Mouse (Mus musculus): ENCODE results near the gene Atp1b1.

Atp1b1 gene

DNA sequence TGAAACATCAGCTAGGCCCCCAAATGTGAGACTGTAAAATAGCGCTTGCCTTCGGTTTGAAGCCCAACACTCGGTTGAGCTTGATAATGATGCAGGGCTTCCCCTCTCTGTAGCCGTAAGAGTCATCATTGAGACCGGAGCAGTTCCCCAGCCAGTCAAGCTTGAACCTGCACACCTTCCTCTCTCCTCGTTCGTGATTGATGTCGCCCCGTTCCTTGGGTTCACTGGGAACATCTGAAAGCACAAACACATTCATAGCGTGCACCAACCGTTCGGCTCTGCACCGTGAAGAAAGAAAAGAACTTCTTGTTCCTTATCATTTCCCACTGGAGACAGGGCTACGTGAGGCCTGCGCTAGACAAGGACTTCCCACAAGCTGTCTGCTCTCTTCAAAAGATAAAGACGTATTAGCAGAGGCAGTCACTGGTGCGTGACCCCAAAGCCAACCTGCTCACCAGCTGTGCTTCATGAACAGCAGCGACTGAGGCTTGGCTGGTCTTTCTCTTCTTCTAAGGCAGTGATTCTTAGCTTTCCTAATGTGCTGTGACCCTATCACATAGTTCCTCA is 16.7 kb downstream of the Atp1b1 start:
- no peak for DNase-seq (ENCODE audit: extremely low read depth, low read depth, low spot score)

DNA sequence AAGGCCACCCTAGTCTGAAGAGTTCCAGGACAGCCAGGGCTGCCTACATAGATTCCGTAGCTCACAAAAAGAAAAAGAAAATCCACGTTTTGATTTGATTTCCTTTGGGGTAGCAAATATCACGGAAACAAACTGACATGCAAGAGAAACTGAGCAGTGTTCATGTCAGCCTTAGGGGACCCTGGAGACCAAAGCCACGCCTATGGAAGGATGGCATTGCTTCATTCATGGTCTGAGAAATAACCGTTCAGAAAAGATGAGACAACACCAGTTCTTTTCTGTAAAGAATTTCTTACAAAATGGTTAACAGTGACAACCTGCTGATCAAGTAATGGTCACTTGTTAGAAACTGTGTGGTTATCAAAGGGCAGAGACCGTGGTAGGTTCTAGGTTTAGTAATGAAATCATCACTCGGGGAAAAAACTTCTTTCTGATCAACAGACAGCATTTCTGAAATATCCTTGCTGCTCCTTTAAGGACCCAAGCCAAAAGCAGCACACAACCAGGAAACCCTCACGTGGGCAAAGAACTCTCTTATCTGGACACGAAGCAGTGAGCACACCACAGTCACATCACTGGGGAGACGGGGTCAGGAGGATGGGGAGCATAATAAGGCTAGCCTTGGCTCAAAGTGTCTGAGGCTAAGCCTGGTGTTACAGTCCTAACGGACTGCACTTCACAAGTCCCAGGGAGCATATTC is 17.3 kb downstream of the Atp1b1 start:
- no peak for DNase-seq (ENCODE audit: extremely low read depth, low read depth, low spot score)

DNA sequence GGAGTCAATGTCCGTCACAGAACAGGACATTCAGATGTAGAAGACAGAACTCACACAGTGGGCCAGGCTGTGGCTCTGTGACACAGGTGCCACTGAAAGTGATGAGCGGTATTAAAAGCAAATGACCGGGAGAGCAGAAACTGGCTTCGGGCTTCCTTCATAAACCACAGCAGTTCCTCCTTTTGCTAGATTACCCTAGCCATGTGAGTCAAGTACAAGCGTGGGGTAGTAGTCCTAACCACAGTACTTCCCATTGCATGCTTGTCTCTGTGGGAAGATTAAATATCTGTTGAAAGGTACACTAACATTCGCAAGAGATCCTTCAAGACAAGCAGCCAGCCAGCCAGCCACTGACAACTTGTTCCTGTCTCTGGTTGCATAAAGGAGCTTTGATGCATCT is 17.9 kb downstream of the Atp1b1 start:
- DNase-seq (ENCODE audit: extremely low read depth, low read depth, low spot score) = no peak

DNA sequence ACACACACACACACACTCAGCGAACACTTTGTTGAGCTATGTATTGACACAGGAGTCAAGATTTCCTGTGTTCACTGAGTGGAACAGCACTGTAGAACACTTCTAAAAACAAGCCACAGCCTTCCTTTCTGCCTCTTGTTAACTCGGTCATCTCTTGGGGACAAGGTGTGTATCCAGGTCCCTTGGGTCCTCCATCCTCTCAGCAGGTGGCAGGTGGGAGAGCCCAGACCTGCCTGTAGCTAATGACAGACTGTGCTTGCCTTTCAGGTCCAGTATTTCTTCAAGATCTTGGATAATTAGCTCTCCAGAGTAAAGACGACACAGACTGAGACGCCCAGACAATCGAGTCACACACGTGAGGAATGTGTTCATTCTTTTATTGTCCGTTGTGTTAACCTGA is 21.4 kb downstream of the Atp1b1 start:
- no peak for DNase-seq (ENCODE audit: extremely low read depth, low read depth, low spot score)

DNA sequence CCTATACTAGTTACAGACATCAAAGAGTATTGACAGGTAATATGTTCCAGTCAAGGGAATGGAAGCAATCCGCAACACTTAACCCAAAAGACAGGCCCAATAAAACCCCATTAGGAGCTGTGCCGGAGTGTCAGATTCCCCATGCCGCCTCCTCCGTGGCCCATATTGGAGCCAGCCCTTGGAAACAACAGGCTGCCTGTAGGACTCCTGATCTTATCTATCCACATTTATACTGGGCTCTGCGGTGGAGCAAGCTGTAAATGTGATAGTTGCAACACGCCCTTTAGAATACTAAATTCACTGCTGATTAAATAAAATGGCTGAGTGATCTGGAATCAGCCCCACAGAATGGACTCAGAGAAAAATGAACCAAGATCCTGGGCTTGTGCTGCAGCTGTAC is 24.1 kb downstream of the Atp1b1 start:
- no peak for DNase-seq (ENCODE audit: extremely low read depth, low read depth, low spot score)

DNA sequence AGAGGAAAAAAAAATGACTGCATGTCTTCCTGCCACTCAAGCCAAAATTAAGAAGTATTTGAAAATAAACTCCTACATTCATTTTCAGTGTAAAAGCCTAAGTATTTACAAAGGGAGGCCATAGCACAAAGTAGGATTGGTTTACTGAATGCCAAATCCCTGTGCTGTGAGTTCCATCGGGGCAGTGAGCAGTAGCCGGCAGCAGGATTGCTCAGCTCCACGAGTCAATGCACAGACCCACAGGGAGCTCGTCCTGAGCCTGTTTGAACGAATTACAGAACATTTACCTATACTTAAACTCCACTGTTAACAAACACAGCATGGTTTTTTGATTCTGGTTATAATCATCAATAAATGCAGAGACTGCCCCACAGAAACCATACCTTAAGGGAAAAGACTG is 25.5 kb downstream of the Atp1b1 start:
- no peak for DNase-seq (ENCODE audit: extremely low read depth, low read depth, low spot score)

DNA sequence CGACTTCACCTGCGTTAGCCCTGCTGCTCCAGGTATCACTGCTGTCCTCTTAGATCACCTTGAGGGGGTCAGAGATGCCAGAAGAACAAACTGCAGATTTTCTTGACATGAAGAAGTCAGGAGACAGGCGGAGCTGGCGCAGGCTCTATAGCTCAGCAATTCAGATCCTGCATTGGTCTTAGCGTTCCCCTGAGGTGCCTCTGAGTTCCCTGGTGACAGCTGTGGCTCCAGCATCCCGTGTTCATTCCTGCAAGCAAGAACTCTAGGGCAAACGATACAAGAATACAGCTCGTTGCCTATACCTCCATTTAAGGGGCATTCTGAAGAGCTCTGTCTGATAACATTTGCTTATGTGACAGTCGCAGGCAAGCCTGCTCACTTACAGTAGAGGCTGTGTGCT is 29.5 kb downstream of the Atp1b1 start:
- no peak for DNase-seq (ENCODE audit: extremely low read depth, low read depth, low spot score)

GRCm38 (mm10) chr1:164427777-164428176 is 30.4 kb downstream of the Atp1b1 start:
- peak; percentile 8 for DNase-seq (ENCODE audit: extremely low read depth, low read depth, low spot score)

- DNase-seq (ENCODE audit: extremely low read depth, low read depth, low spot score) = no peak
Measured at GRCm38 (mm10) chr1:164426227-164426626, 31.9 kb downstream of the Atp1b1 start.

DNA sequence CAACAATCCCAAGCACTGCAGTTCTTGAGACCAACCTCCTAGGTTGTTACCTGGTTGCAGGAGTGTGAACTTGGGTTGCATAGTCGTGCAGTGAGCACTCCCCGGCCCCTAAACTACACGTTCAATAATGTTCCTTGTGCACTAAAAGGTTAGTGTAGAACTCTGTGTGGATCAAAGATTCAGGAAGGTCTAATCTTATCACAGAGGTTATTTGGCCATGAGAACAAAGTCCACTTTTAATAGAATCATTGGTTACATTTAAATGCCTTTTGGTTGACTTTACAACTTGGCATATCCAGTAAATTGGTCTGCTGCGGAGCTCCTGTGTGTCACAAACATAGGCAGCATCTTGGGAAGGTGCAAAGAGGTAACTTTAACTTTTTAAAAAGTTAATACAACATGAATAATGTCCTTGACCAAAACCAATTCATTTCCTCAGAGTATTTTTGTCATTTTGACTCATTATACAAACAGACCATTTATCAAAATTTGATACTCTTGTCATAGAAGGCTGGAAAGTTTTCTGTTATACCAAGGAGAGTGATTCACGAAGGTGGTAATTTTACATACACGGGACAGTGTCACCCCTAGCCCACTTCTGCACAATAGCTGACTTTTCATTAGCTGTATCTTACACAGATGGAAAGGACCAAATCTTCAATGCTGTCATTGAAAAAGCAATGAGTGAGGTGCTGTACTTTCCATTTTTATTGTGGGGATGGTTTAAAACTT is 37.4 kb downstream of the Atp1b1 start:
- no peak for DNase-seq (ENCODE audit: extremely low read depth, low read depth, low spot score)

- no peak for DNase-seq (ENCODE audit: extremely low read depth, low read depth, low spot score)
Measured at GRCm38 (mm10) chr1:164419401-164419800, 38.8 kb downstream of the Atp1b1 start.

GRCm38 (mm10) chr1:164418320-164418719 is 39.8 kb downstream of the Atp1b1 start:
- no peak for DNase-seq (ENCODE audit: extremely low read depth, low read depth, low spot score)

DNA sequence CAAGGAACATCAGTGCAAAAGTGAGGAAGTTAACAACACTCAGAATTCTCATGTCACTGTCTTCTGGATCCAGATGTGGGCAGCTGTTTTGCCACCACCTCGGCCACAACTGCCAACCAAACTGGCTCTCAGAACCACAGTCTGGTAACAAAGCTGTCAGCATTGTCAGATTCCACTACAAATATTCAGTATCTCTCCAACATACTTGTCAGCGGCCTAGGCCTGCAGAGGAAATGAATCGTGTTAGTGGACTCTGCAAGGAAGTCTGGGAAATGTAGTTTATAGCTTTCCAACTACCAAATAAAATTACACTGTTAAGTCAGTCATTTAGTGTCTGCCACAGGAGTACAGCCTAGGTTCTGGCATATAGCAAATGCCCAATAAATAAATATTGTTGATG is 40.6 kb downstream of the Atp1b1 start:
- no peak for DNase-seq (ENCODE audit: extremely low read depth, low read depth, low spot score)

- no peak for DNase-seq (ENCODE audit: extremely low read depth, low read depth, low spot score)
Measured at GRCm38 (mm10) chr1:164416692-164417394, 41.3 kb downstream of the Atp1b1 start.

- DNase-seq (ENCODE audit: extremely low read depth, low read depth, low spot score) = no peak
Measured at GRCm38 (mm10) chr1:164415347-164415751, 42.8 kb downstream of the Atp1b1 start.

DNA sequence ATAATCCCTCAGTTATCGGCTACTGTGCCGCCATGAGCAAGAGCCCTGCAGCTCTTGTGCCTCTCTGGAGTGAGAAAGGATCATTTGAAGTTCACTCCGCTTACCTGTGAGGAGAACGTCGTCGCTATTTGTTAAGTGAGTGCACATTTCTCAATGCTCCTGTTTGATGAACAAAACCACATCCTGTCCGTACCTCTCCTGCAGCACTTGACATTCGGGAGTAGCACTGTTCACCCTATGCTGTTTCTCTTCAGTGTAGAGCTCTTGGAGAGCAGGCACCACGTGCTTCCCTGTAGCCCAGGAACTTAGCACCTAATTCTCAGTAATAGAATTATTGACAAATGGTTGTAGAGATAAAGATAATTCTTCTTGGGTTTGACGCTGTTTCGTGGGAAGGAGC is 44.5 kb downstream of the Atp1b1 start:
- no peak for DNase-seq (ENCODE audit: extremely low read depth, low read depth, low spot score)

- no peak for DNase-seq (ENCODE audit: extremely low read depth, low read depth, low spot score)
Measured at GRCm38 (mm10) chr1:164412906-164413305, 45.2 kb downstream of the Atp1b1 start.

- DNase-seq (ENCODE audit: extremely low read depth, low read depth, low spot score) = no peak
Measured at GRCm38 (mm10) chr1:164411306-164411705, 46.8 kb downstream of the Atp1b1 start.

- no peak for DNase-seq (ENCODE audit: extremely low read depth, low read depth, low spot score)
Measured at GRCm38 (mm10) chr1:164408655-164409054, 49.5 kb downstream of the Atp1b1 start.

DNA sequence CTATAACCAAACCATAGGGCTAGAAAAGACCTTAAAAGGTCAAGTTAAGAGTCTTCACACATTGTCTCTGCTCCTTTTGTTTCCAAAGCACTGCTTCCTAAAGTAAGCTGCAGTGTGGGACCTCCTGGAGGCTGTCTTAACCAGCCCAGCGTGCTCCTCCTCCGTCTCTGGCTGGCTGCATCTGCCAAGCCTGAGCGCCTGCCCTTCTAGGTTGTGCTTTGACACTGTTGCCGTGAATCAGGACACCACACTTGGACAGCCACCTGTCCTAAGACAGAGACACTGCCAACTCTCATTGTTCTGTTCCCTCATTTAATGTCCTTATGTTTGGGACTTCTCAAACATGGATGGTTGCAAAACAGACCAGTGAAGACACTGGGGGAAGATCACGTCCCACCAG is 51.6 kb downstream of the Atp1b1 start:
- no peak for DNase-seq (ENCODE audit: extremely low read depth, low read depth, low spot score)

- no peak for DNase-seq (ENCODE audit: extremely low read depth, low read depth, low spot score)
Measured at GRCm38 (mm10) chr1:164405385-164405802, 52.8 kb downstream of the Atp1b1 start.

- no peak for DNase-seq (ENCODE audit: extremely low read depth, low read depth, low spot score)
Measured at GRCm38 (mm10) chr1:164399578-164399977, 58.6 kb downstream of the Atp1b1 start.
